In genomic region chr11:5243812-5244748, GRCm38 (mm10) we compare ENCODE assay signal across 7 mouse cellular contexts. TPM values are rescaled to one million over a fixed set of nuclear protein-coding genes. Genes with fewer than 3 reads are reported as not detected.
DNase-seq lines count a peak whose midpoint lies in the region; ATAC-seq and TF ChIP-seq lines count a peak whose summit lies in the region.

No protein-coding gene starts in this region.

- no peaks in the 10 kb centered on the region for H3K27me3 ChIP-seq in forebrain, embryonic 13.5 days
- H3K27me3 ChIP-seq in heart, embryonic 14.5 days (ENCODE audit: control insufficient read depth, insufficient read depth, low read length) = no peaks in the 10 kb centered on the region
- no peaks in the 10 kb centered on the region for H3K27me3 ChIP-seq in kidney, embryonic 16.5 days (ENCODE audit: insufficient read depth, low read length)
- H3K27me3 ChIP-seq in limb, embryonic 14.5 days (ENCODE audit: control insufficient read depth, insufficient read depth, low read length) = no peaks in the 10 kb centered on the region

- peak; percentile 8; the same call in 1 of the 2 replicates for ATAC-seq in forebrain, embryonic 13.5 days
- ATAC-seq in heart, embryonic 14.5 days (ENCODE audit: insufficient number of reproducible peaks, insufficient read depth, low FRiP score, low read depth) = peak; percentile 57
- 0 out of 2 replicates have a peak, but pooled peaks have one; percentile 35 for ATAC-seq in kidney, embryonic 16.5 days (ENCODE audit: low FRiP score, low TSS enrichment)
- peak; percentile 58; the same call in 1 of the 2 replicates for ATAC-seq in limb, embryonic 14.5 days (ENCODE audit: low FRiP score, low read depth)

- peaks cover 38% of the 10 kb centered on the region for H3K4me1 ChIP-seq in forebrain, embryonic 13.5 days
- H3K4me1 ChIP-seq in heart, embryonic 14.5 days (ENCODE audit: control insufficient read depth in 2 of 2, insufficient read depth in 2 of 2, low read length in 2 of 2) = peaks cover 30 to 48% of the 10 kb centered on the region in 2 experiments
- peaks cover 56% of the 10 kb centered on the region for H3K4me1 ChIP-seq in kidney, embryonic 16.5 days (ENCODE audit: insufficient read depth, low read length)
- H3K4me1 ChIP-seq in limb, embryonic 14.5 days (ENCODE audit: control insufficient read depth, insufficient read depth, low read length) = peaks cover 37% of the 10 kb centered on the region

- no peak overlapping the region for H3K4me2 ChIP-seq in forebrain, embryonic 13.5 days
- H3K4me2 ChIP-seq in heart, embryonic 14.5 days (ENCODE audit: low read length) = peak overlapping the region; percentile 56
- H3K4me2 ChIP-seq in kidney, embryonic 16.5 days (replicated peaks; ENCODE audit: low read depth, low read length) = peak overlapping the region; percentile 23
- H3K4me2 ChIP-seq in limb, embryonic 14.5 days (replicated peaks; ENCODE audit: low read depth, low read length, severe bottlenecking) = peak overlapping the region; percentile 49

- no peak overlapping the region for H3K27ac ChIP-seq in forebrain, embryonic 13.5 days
- H3K27ac ChIP-seq in heart, embryonic 14.5 days (replicated peaks in 1 of 2; ENCODE audit: control insufficient read depth in 1 of 2, insufficient read depth in 1 of 2, low read depth in 2 of 2, low read length in 2 of 2) = peak overlapping the region; percentile 37 to 68
- peak overlapping the region; percentile 66 for H3K27ac ChIP-seq in kidney, embryonic 16.5 days (ENCODE audit: low read length)
- peak overlapping the region; percentile 74 for H3K27ac ChIP-seq in limb, embryonic 14.5 days (replicated peaks; ENCODE audit: low read depth, low read length)

- no peak overlapping the region for H3K4me3 ChIP-seq in forebrain, embryonic 13.5 days
- H3K4me3 ChIP-seq in heart, embryonic 14.5 days (ENCODE audit: control insufficient read depth in 1 of 2, insufficient read depth in 1 of 2, low read depth in 1 of 2, low read length in 2 of 2) = peak overlapping the region; percentile 0 to 1; a peak in 1 of 4 replicates
- H3K4me3 ChIP-seq in kidney, embryonic 16.5 days (ENCODE audit: low read length) = no peak overlapping the region
- peak overlapping the region; percentile 26 for H3K4me3 ChIP-seq in limb, embryonic 14.5 days (replicated peaks; ENCODE audit: low read length)

- DNase-seq in adrenal gland, postnatal 36 days = peak; percentile 63 to 68
- DNase-seq in limb, embryonic 14.5 days (ENCODE audit: low spot score) = peak; percentile 73
- peak; percentile 14 for DNase-seq in right cerebral cortex, postnatal 4 days
- DNase-seq in cerebellum, adult 11 months = no peak

- 73% methylated on average over 24 of the region's 24 CpGs for WGBS in forebrain, embryonic 13.5 days
- WGBS in heart, embryonic 14.5 days = 21% methylated on average over 24 of the region's 24 CpGs
- 45% methylated on average over 24 of the region's 24 CpGs for WGBS in kidney, embryonic 16.5 days
- 23% methylated on average over 24 of the region's 24 CpGs for WGBS in limb, embryonic 14.5 days

- no peak overlapping the region for H3K9ac ChIP-seq in forebrain, embryonic 13.5 days
- peak overlapping the region; percentile 6; the same call in 1 of the 2 replicates for H3K9ac ChIP-seq in heart, embryonic 14.5 days (ENCODE audit: low read length)
- peak overlapping the region; percentile 31; the same call in 1 of the 2 replicates for H3K9ac ChIP-seq in kidney, embryonic 16.5 days (replicated peaks; ENCODE audit: low read length)
- 0 out of 2 replicates have a peak overlapping the region, but pooled peaks have one; percentile 28 for H3K9ac ChIP-seq in limb, embryonic 14.5 days (ENCODE audit: low read depth, low read length, severe bottlenecking)

- no peak for TF ChIP-seq POLR2A in limb, embryonic 14.5 days (IDR thresholded peaks at IDR 0.05; ENCODE audit: borderline replicate concordance, extremely low read depth, insufficient read depth, insufficient read length)

- H3K36me3 ChIP-seq in forebrain, embryonic 13.5 days (ENCODE audit: poor library complexity, severe bottlenecking) = peaks cover 13% of the 10 kb centered on the region
- H3K36me3 ChIP-seq in heart, embryonic 14.5 days (ENCODE audit: control insufficient read depth, insufficient read depth, low read length) = peaks cover 25% of the 10 kb centered on the region
- H3K36me3 ChIP-seq in kidney, embryonic 16.5 days (ENCODE audit: insufficient read depth, low read length) = peaks cover 13% of the 10 kb centered on the region
- H3K36me3 ChIP-seq in limb, embryonic 14.5 days (ENCODE audit: control insufficient read depth, insufficient read depth, low read length) = peaks cover 15% of the 10 kb centered on the region

- no peaks in the 10 kb centered on the region for H3K9me3 ChIP-seq in forebrain, embryonic 13.5 days (replicated peaks)
- no peaks in the 10 kb centered on the region for H3K9me3 ChIP-seq in heart, embryonic 14.5 days (ENCODE audit: control insufficient read depth, low read length)
- H3K9me3 ChIP-seq in kidney, embryonic 16.5 days (ENCODE audit: low read length) = no peaks in the 10 kb centered on the region
- no peaks in the 10 kb centered on the region for H3K9me3 ChIP-seq in limb, embryonic 14.5 days (ENCODE audit: control insufficient read depth, low read length)

RNA-seq across cellular contexts. Expression of gene Kremen1, which starts 17.3 kb away (rescaled TPM):
- 10 to 100 TPM; 19.7 to 23.7 TPM for total RNA-seq in adrenal gland, postnatal 36 days (2021)
- 6.6 and 7.2 TPM in 2 replicates for polyA plus RNA-seq in forebrain, embryonic 13.5 days (2015; fragmentation: Nextera tagmentation; extraction: Ambion mirVana)
- 20.9 and 24.8 TPM in 2 replicates for polyA plus RNA-seq in heart, embryonic 14.5 days (2014; fragmentation: Nextera tagmentation; extraction: Ambion mirVana)
- 25.9 and 27.5 TPM in 2 replicates for polyA plus RNA-seq in kidney, embryonic 16.5 days (2015; fragmentation: Nextera tagmentation; extraction: Ambion mirVana)
- polyA plus RNA-seq in limb, embryonic 14.5 days (2012; rRNA removed) = 30.9 and 36.8 TPM in 2 replicates
- 20.8 and 23.7 TPM in 2 replicates for polyA plus RNA-seq in limb, embryonic 14.5 days (2014; fragmentation: Nextera tagmentation; extraction: Ambion mirVana)

Comparison
In these comparisons a context has a peak if more than half of its experiments do, and no peak if none do; other contexts are left out.
1. ATAC-seq: peak in every context shown above with its lines; median percentile 58 in limb, embryonic 14.5 days; 57 in heart, embryonic 14.5 days; 35 in kidney, embryonic 16.5 days; 8 in forebrain, embryonic 13.5 days.
2. H3K4me3 ChIP-seq: peak in heart, embryonic 14.5 days (2 of 2) and limb, embryonic 14.5 days (single experiment); none in forebrain, embryonic 13.5 days (single experiment) and kidney, embryonic 16.5 days (single experiment).